Mouse (Mus musculus) liver, embryonic 14.5 days (tissue): ENCODE measurements around the gene Engase.

ENCODE experiments used
- CTCF ChIP-seq: IDR thresholded peaks from 2 replicates; pipeline ENCODE4 v1.5.1; 2016; ENCODE audit warnings: antibody characterized with exemption, low read depth, control low read depth
- EP300 ChIP-seq: IDR thresholded peaks from 2 replicates; pipeline ENCODE4 v1.6.1; 2016; ENCODE audit warnings: antibody characterized with exemption, low read depth

GRCm38 (mm10) chr11:118488907-118489270 lies 12.3 kb downstream of the Engase start:
- TF ChIP-seq CTCF (no peak), EP300 (no peak)
